Mouse (Mus musculus): ENCODE measurements around the gene Hsd11b2.
A peak's percentile ranks its signal among the peaks of the same experiment; 100 is the strongest.

Hsd11b2 gene

GRCm38 (mm10) chr8:105518436-105519313, at the start of gene Hsd11b2:
Gene Hsd11b2, plus strand, starts transcription at chr8:105518755.
- peak; percentile 65 to 77 for DNase-seq

GRCm38 (mm10) chr8:105469041-105469695, 49.4 kb upstream of the Hsd11b2 start:
- DNase-seq, result peak; percentile 58 to 74

GRCm38 (mm10) chr8:105469816-105470215, 48.7 kb upstream of the Hsd11b2 start:
- DNase-seq, result peak in 1 of 2 experiments; percentile 13

- DNase-seq, result peak in 1 of 2 experiments; percentile 20
Observed at GRCm38 (mm10) chr8:105470262-105470661, 48.3 kb upstream of the Hsd11b2 start.

GRCm38 (mm10) chr8:105470681-105471313, 47.8 kb upstream of the Hsd11b2 start:
- DNase-seq, result peak in 1 of 2 experiments; percentile 24

- peak; percentile 98 for DNase-seq
Observed at GRCm38 (mm10) chr8:105471314-105472015, 47.1 kb upstream of the Hsd11b2 start, which contains the start of gene Tppp3. Gene Tppp3, minus strand, starts transcription at chr8:105471526.

GRCm38 (mm10) chr8:105472414-105472932, 46.1 kb upstream of the Hsd11b2 start:
- DNase-seq, result peak in 1 of 2 experiments; percentile 28

- DNase-seq, result peak in 1 of 2 experiments; percentile 22
Observed at GRCm38 (mm10) chr8:105472983-105473382, 45.6 kb upstream of the Hsd11b2 start.

- peak; percentile 74 to 87 for DNase-seq
Observed at GRCm38 (mm10) chr8:105473816-105474606, 44.5 kb upstream of the Hsd11b2 start.

- peak in 1 of 2 experiments; percentile 35 for DNase-seq
Observed at GRCm38 (mm10) chr8:105474680-105475079, 43.9 kb upstream of the Hsd11b2 start.

- peak in 1 of 2 experiments; percentile 72 for DNase-seq
Observed at GRCm38 (mm10) chr8:105475254-105475653, 43.3 kb upstream of the Hsd11b2 start.

GRCm38 (mm10) chr8:105475742-105476141, 42.8 kb upstream of the Hsd11b2 start:
- DNase-seq, result peak in 1 of 2 experiments; percentile 18

GRCm38 (mm10) chr8:105476161-105476560, 42.4 kb upstream of the Hsd11b2 start:
- no peak for DNase-seq

- DNase-seq, result peak; percentile 78 to 82
Observed at GRCm38 (mm10) chr8:105476628-105477413, 41.7 kb upstream of the Hsd11b2 start.

GRCm38 (mm10) chr8:105477792-105478191, 40.8 kb upstream of the Hsd11b2 start:
- no peak for DNase-seq

GRCm38 (mm10) chr8:105481013-105481412, 37.5 kb upstream of the Hsd11b2 start:
- DNase-seq, result no peak

- peak; percentile 55 to 68 for DNase-seq
Observed at GRCm38 (mm10) chr8:105481453-105481852, 37.1 kb upstream of the Hsd11b2 start.

- DNase-seq, result no peak
Observed at GRCm38 (mm10) chr8:105482123-105482522, 36.4 kb upstream of the Hsd11b2 start.

- DNase-seq, result peak; percentile 75 to 77
Observed at GRCm38 (mm10) chr8:105483212-105484029, 35.1 kb upstream of the Hsd11b2 start.

GRCm38 (mm10) chr8:105484030-105484368, 34.6 kb upstream of the Hsd11b2 start:
- no peak for DNase-seq
